Mouse (Mus musculus): Measurements from ENCODE around the gene Obsl1.

DNA sequence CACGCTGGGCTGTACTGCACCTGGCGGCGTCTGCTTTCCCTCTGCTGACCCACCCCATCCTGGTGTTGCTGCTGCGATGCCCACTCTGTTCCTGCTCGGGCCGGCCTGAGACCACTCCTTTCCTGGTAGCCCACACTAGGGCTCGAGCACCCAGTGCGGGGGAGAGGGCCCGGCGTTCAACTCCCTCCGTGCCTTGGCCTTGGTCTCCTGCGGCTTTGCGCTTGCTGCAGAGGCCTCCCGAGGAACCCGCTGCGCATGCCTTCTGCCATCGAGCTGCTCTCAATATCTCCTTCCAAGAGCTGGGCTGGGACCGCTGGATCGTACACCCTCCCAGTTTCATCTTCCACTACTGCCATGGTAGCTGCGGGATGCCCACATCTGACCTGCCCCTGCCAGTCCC, 3.3 kb upstream of the Obsl1 start:
- TF ChIP-seq POLR2A (IDR thresholded peaks at IDR 0.05; ENCODE audit: control insufficient read depth, extremely low read depth, insufficient read depth, low read length, poor library complexity), result no peak
- TF ChIP-seq CTCF (IDR thresholded peaks at IDR 0.05; ENCODE audit: borderline replicate concordance, control insufficient read depth, extremely low read depth, insufficient read depth, low read length, poor library complexity), result no peak

Measured in thymus, adult 2 months (tissue).